Mouse (Mus musculus) limb, embryonic 15.5 days (tissue): Measurements from ENCODE around the gene Vstm5. TPM values are rescaled to one million over a fixed set of nuclear protein-coding genes. Genes with fewer than 3 reads are reported as not detected.
"Not testable (repeated sequence)": the region's sequence is repeated elsewhere in the genome, so short reads cannot be mapped to it uniquely, and the experiment has no call there.

Experiments
- ATAC-seq: fragments of 200-750 bp; cut with Nextera tagmentation; 2 replicates; pipeline ENCODE4 v1.8.0; 2017; ENCODE audit warnings: low read depth, moderate TSS enrichment; ENCODE audit not compliant: insufficient number of reproducible peaks, low FRiP score, low TSS enrichment
- H3K27ac ChIP-seq: fragments of 300-500 bp; sonication (generic); 2 replicates; pipeline ENCODE4 v1.5.1; 2015; ENCODE audit warnings: moderate library complexity, mild to moderate bottlenecking, inconsistent platforms
- H3K27me3 ChIP-seq: fragments of 300-500 bp; sonication (generic); 2 replicates; pipeline ENCODE4 v1.6.1; 2015; ENCODE audit warnings: inconsistent platforms
- H3K36me3 ChIP-seq: fragments of 300-500 bp; sonication (generic); 2 replicates; pipeline ENCODE4 v1.6.1; 2015; ENCODE audit warnings: inconsistent platforms
- H3K4me1 ChIP-seq: fragments of 300-500 bp; sonication (generic); 2 replicates; pipeline ENCODE4 v1.6.1; 2015; ENCODE audit warnings: inconsistent platforms
- H3K4me2 ChIP-seq: fragments of 300-500 bp; sonication (generic); 2 replicates; pipeline ENCODE4 v1.6.1; 2015; ENCODE audit warnings: mild to moderate bottlenecking, inconsistent platforms
- H3K4me3 ChIP-seq: fragments of 300-500 bp; sonication (generic); 2 replicates; pipeline ENCODE4 v1.5.1; 2015; ENCODE audit warnings: mild to moderate bottlenecking, inconsistent platforms
- H3K9ac ChIP-seq: fragments of 300-500 bp; sonication (generic); 2 replicates; pipeline ENCODE4 v1.6.1; 2015; ENCODE audit warnings: inconsistent platforms
- H3K9me3 ChIP-seq: fragments of 300-500 bp; sonication (generic); 2 replicates; pipeline ENCODE4 v1.6.1; 2016; ENCODE audit warnings: inconsistent platforms
- WGBS: fragments of 180-500 bp; shearing (Covaris S2); methylation state at CpG from one replicate; pipeline ENCODE4 v1.1.7; 2015; 5-methylcytosine and 5-hydroxymethylcytosine counted together
- polyA plus RNA-seq: library from polyadenylated mRNA; unstranded; fragments of >200 nt; fragmentation: Nextera tagmentation; extraction: Ambion mirVana; gene quantifications from 2 replicates; pipeline ENCODE4 v1.2.1, GENCODE M21; 2015

The Vstm5 gene
- polyA plus RNA-seq, 1 experiment from 2014 or later = 10.7 TPM

GRCm38 (mm10) chr9:15301399-15301798, 62.6 kb downstream of the Vstm5 start:
- peak overlapping the region; percentile 55 for H3K27ac ChIP-seq
- H3K27me3 ChIP-seq = no peaks in the 10 kb centered on the region
- peaks cover 4% of the 10 kb centered on the region; the same call in 1 of the 2 replicates for H3K36me3 ChIP-seq
- H3K9ac ChIP-seq = no peak overlapping the region
- no peak for ATAC-seq
- H3K4me3 ChIP-seq = no peak overlapping the region
- WGBS = 32% methylated on average over 6 of the region's 6 CpGs
- peaks cover 4% of the 10 kb centered on the region; the same call in 1 of the 2 replicates for H3K4me1 ChIP-seq
- no peaks in the 10 kb centered on the region for H3K9me3 ChIP-seq
- H3K4me2 ChIP-seq = no peak overlapping the region

GRCm38 (mm10) chr9:15302006-15302405, 63.2 kb downstream of the Vstm5 start:
- H3K4me2 ChIP-seq, H3K4me3 ChIP-seq, H3K36me3 ChIP-seq, ATAC-seq, H3K27ac ChIP-seq, H3K9ac ChIP-seq, H3K4me1 ChIP-seq, H3K27me3 ChIP-seq, H3K9me3 ChIP-seq: not testable (repeated sequence)
- 83% methylated on average over 6 of the region's 6 CpGs for WGBS

- Histone ChIP-seq H3K27me3 (no peaks in the 10 kb centered on the region), H3K36me3 (no peaks in the 10 kb centered on the region), H3K9me3 (no peaks in the 10 kb centered on the region), H3K4me1 (peaks cover 11% of the 10 kb centered on the region), H3K27ac (no peak overlapping the region), H3K4me2 (no peak overlapping the region), H3K4me3 (no peak overlapping the region), H3K9ac (no peak overlapping the region)
- 73% methylated on average over 2 of the region's 2 CpGs for WGBS
- ATAC-seq = no peak
Measured at GRCm38 (mm10) chr9:15302881-15303280, 64.0 kb downstream of the Vstm5 start.

GRCm38 (mm10) chr9:15305503-15306397, 66.9 kb downstream of the Vstm5 start, which contains the start of gene Taf1d:
Gene Taf1d, plus strand, starts transcription at chr9:15306214.
- Histone ChIP-seq H3K27me3 (no peaks in the 10 kb centered on the region), H3K4me2 (peak within 1 kb of the TSS; percentile 63), H3K9me3 (no peaks in the 10 kb centered on the region), H3K36me3 (peaks cover 21% of the 10 kb centered on the region), H3K4me3 (peak within 1 kb of the TSS; percentile 91), H3K9ac (peak within 1 kb of the TSS; percentile 99), H3K4me1 (peaks cover 16% of the 10 kb centered on the region), H3K27ac (peak within 1 kb of the TSS; percentile 94)
- 12% methylated on average over 45 of the region's 45 CpGs for WGBS
- ATAC-seq = peak; percentile 96

GRCm38 (mm10) chr9:15306398-15307119, 67.7 kb downstream of the Vstm5 start, which contains the start of gene 4931406C07Rik:
Gene 4931406C07Rik, minus strand, starts transcription at chr9:15306448.
- under 1% methylated on average over 35 of the region's 35 CpGs for WGBS
- no peaks in the 10 kb centered on the region for H3K27me3 ChIP-seq
- peak; percentile 68 for ATAC-seq
- H3K36me3 ChIP-seq = peaks cover 25% of the 10 kb centered on the region
- H3K9me3 ChIP-seq = no peaks in the 10 kb centered on the region
- H3K27ac ChIP-seq = peak within 1 kb of the TSS; percentile 94
- H3K4me3 ChIP-seq = peak within 1 kb of the TSS; percentile 91
- H3K4me1 ChIP-seq = peaks cover 12% of the 10 kb centered on the region
- H3K9ac ChIP-seq = peak within 1 kb of the TSS; percentile 99
- H3K4me2 ChIP-seq = peak within 1 kb of the TSS; percentile 63

GRCm38 (mm10) chr9:15307257-15307656, 68.4 kb downstream of the Vstm5 start:
- Histone ChIP-seq H3K27ac (0 out of 2 replicates have a peak overlapping the region, but pooled peaks have one; percentile 94), H3K27me3 (no peaks in the 10 kb centered on the region), H3K4me2 (peak overlapping the region; percentile 63), H3K4me3 (peak overlapping the region; percentile 91), H3K9me3 (no peaks in the 10 kb centered on the region), H3K9ac (peak overlapping the region; percentile 99), H3K36me3 (peaks cover 32% of the 10 kb centered on the region), H3K4me1 (peaks cover 12% of the 10 kb centered on the region)
- WGBS = 6% methylated on average over 6 of the region's 6 CpGs
- no peak for ATAC-seq

- Histone ChIP-seq H3K9ac (no peak overlapping the region), H3K4me1 (peaks cover 12% of the 10 kb centered on the region), H3K27ac (no peak overlapping the region), H3K4me2 (no peak overlapping the region), H3K9me3 (no peaks in the 10 kb centered on the region), H3K27me3 (no peaks in the 10 kb centered on the region), H3K36me3 (peaks cover 38% of the 10 kb centered on the region), H3K4me3 (no peak overlapping the region)
- no peak for ATAC-seq
- WGBS = 64% methylated on average over 2 of the region's 2 CpGs
Measured at GRCm38 (mm10) chr9:15308254-15308653, 69.4 kb downstream of the Vstm5 start.

Other genes with a start within 250 kb of the Vstm5 start
- 37.9 and 41.4 TPM in 2 replicates for gene Panx1, start 193.6 kb upstream of the Vstm5 start, polyA plus RNA-seq
- 0.17 and 0.36 TPM in 2 replicates for gene Hephl1, start 126.9 kb upstream of the Vstm5 start, polyA plus RNA-seq
- gene Med17, start 40.9 kb downstream of the Vstm5 start, polyA plus RNA-seq = 29.9 and 32.7 TPM in 2 replicates
- gene Taf1d, start 67.2 kb downstream of the Vstm5 start, polyA plus RNA-seq = 56.7 and 68.4 TPM in 2 replicates
- 8.0 and 10.1 TPM in 2 replicates for gene 4931406C07Rik, start 67.4 kb downstream of the Vstm5 start, polyA plus RNA-seq
- 11.3 and 13.5 TPM in 2 replicates for gene Cep295, start 118.7 kb downstream of the Vstm5 start, polyA plus RNA-seq